Mouse (Mus musculus): Measurements from ENCODE around the gene Pax8. TPM values are rescaled to one million over a fixed set of nuclear protein-coding genes. Genes with fewer than 3 reads are reported as not detected.

Pax8 gene
- total RNA-seq, 2 experiments from 2014 or later: not detected

Other genes starting within 250 kb of the Pax8 start
- gene Il1f5, start 198.6 kb downstream of the Pax8 start, total RNA-seq (2021): not detected
- not detected for gene Il1f10, start 184.4 kb downstream of the Pax8 start, total RNA-seq (2021)
- not detected for gene Il1rn, start 138.7 kb downstream of the Pax8 start, total RNA-seq (2021)
- 1 to 10 TPM in 1 of 2 experiments, under 1 TPM in 1; 0.55 to 2.0 TPM for gene Psd4, start 108.0 kb downstream of the Pax8 start, total RNA-seq (2021)

Data from layer of hippocampus, postnatal 36 days (tissue).